In genomic region chr2:158666071-158666800, GRCm38 (mm10) we compare ENCODE assay signal across 8 mouse cellular contexts. TPM values are rescaled to one million over a fixed set of nuclear protein-coding genes. Genes with fewer than 3 reads are reported as not detected.
DNase-seq lines count a peak whose midpoint lies in the region; ATAC-seq and TF ChIP-seq lines count a peak whose summit lies in the region.

No protein-coding gene starts in this region.

- peak; percentile 66 for TF ChIP-seq EP300 in CH12.LX (IDR thresholded peaks at IDR 0.05; ENCODE audit: low read length)

- H3K4me1 ChIP-seq in CH12.LX (ENCODE audit: control insufficient read depth in 1 of 2, insufficient read depth in 2 of 2) = peaks cover 11 to 35% of the 10 kb centered on the region in 2 experiments
- H3K4me1 ChIP-seq in hindbrain, embryonic 13.5 days (replicated peaks) = peaks cover 46% of the 10 kb centered on the region
- peaks cover 23% of the 10 kb centered on the region for H3K4me1 ChIP-seq in midbrain, embryonic 11.5 days (ENCODE audit: control insufficient read depth, insufficient read depth, low read length)

- peaks cover 42% of the 10 kb centered on the region for H3K79me2 ChIP-seq in CH12.LX (replicated peaks; ENCODE audit: control insufficient read depth, extremely low read depth, insufficient read depth, poor library complexity, severe bottlenecking)

- in situ Hi-C loops in CH12.LX (cut with MboI; ENCODE audit: low pct_ligation_motif_present, low pct_unique_long_range_greater_than_20kb, low sequenced_read_pairs) = loop anchor here (5.0 to 10.0 kb wide), 2 partner anchors 49 to 66 kb away; no protein-coding TSS in a partner anchor

- H3K27me3 ChIP-seq in CH12.LX (replicated peaks) = no peaks in the 10 kb centered on the region
- peaks cover 45% of the 10 kb centered on the region for H3K27me3 ChIP-seq in hindbrain, embryonic 13.5 days
- H3K27me3 ChIP-seq in midbrain, embryonic 11.5 days (ENCODE audit: control insufficient read depth, insufficient read depth, low read length) = peaks cover 21% of the 10 kb centered on the region

- H3K4me2 ChIP-seq in CH12.LX (ENCODE audit: insufficient read depth, low read depth, poor library complexity, severe bottlenecking) = peak overlapping the region; percentile 58; the same call in 1 of the 2 replicates
- peak overlapping the region; percentile 99 for H3K4me2 ChIP-seq in hindbrain, embryonic 13.5 days
- no peak overlapping the region for H3K4me2 ChIP-seq in midbrain, embryonic 11.5 days

- H3K9me3 ChIP-seq in CH12.LX (replicated peaks; ENCODE audit: low read length) = peaks cover 2% of the 10 kb centered on the region
- H3K9me3 ChIP-seq in hindbrain, embryonic 13.5 days = no peaks in the 10 kb centered on the region
- no peaks in the 10 kb centered on the region for H3K9me3 ChIP-seq in midbrain, embryonic 11.5 days (ENCODE audit: control insufficient read depth, low read length)

- 38% methylated on average over 13 of the region's 13 CpGs for WGBS in hindbrain, embryonic 13.5 days
- WGBS in midbrain, embryonic 11.5 days = 21% methylated on average over 13 of the region's 13 CpGs

- peak overlapping the region; percentile 40 to 97 (median 85) for H3K4me3 ChIP-seq in CH12.LX (replicated peaks in 1 of 3; ENCODE audit: low read depth in 2 of 3, low read length in 2 of 3, poor library complexity in 1 of 3)
- H3K4me3 ChIP-seq in hindbrain, embryonic 13.5 days = no peak overlapping the region
- H3K4me3 ChIP-seq in midbrain, embryonic 11.5 days (ENCODE audit: low read depth, low read length) = no peak overlapping the region; the same call in 1 of the 2 replicates

- peak overlapping the region; percentile 83 for H3K27ac ChIP-seq in CH12.LX (ENCODE audit: insufficient read depth, low read depth)
- H3K27ac ChIP-seq in hindbrain, embryonic 13.5 days = peak overlapping the region; percentile 79
- H3K27ac ChIP-seq in midbrain, embryonic 11.5 days (ENCODE audit: low read depth, low read length) = peak overlapping the region; percentile 8; the same call in 1 of the 2 replicates

- peak; percentile 24 for DNase-seq in embryo, embryonic 10 days (ENCODE audit: low spot score)
- DNase-seq in embryo, embryonic 9.5 days (ENCODE audit: extremely low spot score) = no peak
- peak; percentile 94 for DNase-seq in CH12.LX (ENCODE audit: extremely low read depth)
- peak; percentile 90 for DNase-seq in midbrain, embryonic 11.5 days (ENCODE audit: low spot score, missing footprints)
- peak; percentile 63 for DNase-seq in thymus, postnatal 4 days
- DNase-seq in cerebellum, adult 8-10 months = no peak
- DNase-seq in urinary bladder, postnatal 4 days (ENCODE audit: low spot score in 2 of 2) = no peak

- TF ChIP-seq POLR2A in CH12.LX (IDR thresholded peaks at IDR 0.05; ENCODE audit: low read depth, low read length) = no peak

- dilution Hi-C loops in CH12.LX (cut with MboI; ENCODE audit: extremely low pct_ligation_motif_present, extremely low pct_unique_long_range_greater_than_20kb, low sequenced_read_pairs) = no loop called here

- no peak for TF ChIP-seq RAD21 in CH12.LX (IDR thresholded peaks at IDR 0.05; ENCODE audit: low read depth, low read length)

- TF ChIP-seq CTCF in CH12.LX (conservative IDR thresholded peaks at IDR 0.05 in 1 of 2, IDR thresholded peaks at IDR 0.05 in 1 of 2; ENCODE audit: low read depth in 2 of 2, low read length in 2 of 2) = no peak

- ATAC-seq in hindbrain, embryonic 13.5 days (ENCODE audit: low FRiP score) = no peak
- peak; percentile 9 for ATAC-seq in midbrain, embryonic 11.5 days (ENCODE audit: low FRiP score)

- peak overlapping the region; percentile 17; the same call in 1 of the 2 replicates for H3K9ac ChIP-seq in CH12.LX (ENCODE audit: insufficient read depth, low read depth)
- H3K9ac ChIP-seq in hindbrain, embryonic 13.5 days = no peak overlapping the region
- no peak overlapping the region for H3K9ac ChIP-seq in midbrain, embryonic 11.5 days (ENCODE audit: low read length)

- H3K36me3 ChIP-seq in CH12.LX (replicated peaks in 1 of 2; ENCODE audit: control insufficient read depth in 1 of 2, insufficient read depth in 1 of 2, low read length in 1 of 2) = peaks cover 0 to 32% of the 10 kb centered on the region in 2 experiments
- H3K36me3 ChIP-seq in hindbrain, embryonic 13.5 days = no peaks in the 10 kb centered on the region
- no peaks in the 10 kb centered on the region for H3K36me3 ChIP-seq in midbrain, embryonic 11.5 days (ENCODE audit: control insufficient read depth, insufficient read depth, low read length)

TF ChIP-seq in CH12.LX, 34 proteins besides CTCF, POLR2A, EP300 and RAD21:
- TF ChIP-seq TBP (conservative IDR thresholded peaks at IDR 0.05; ENCODE audit: low read depth, low read length) (peak; percentile 28; the same call in 1 of the 2 replicates), MAX (IDR thresholded peaks at IDR 0.05; ENCODE audit: low read length) (no peak), CHD1 (IDR thresholded peaks at IDR 0.05; ENCODE audit: low read depth, low read length) (no peak), E2F4 (IDR thresholded peaks at IDR 0.05; ENCODE audit: insufficient replicate concordance, low read depth, low read length) (no peak), MEF2A (IDR thresholded peaks at IDR 0.05; ENCODE audit: borderline replicate concordance, low read depth, low read length) (no peak; the same call in 1 of the 2 replicates), KAT2A (IDR thresholded peaks at IDR 0.05; ENCODE audit: insufficient replicate concordance, low read length) (no peak), RCOR1 (conservative IDR thresholded peaks at IDR 0.05; ENCODE audit: low read depth, low read length) (no peak), ETS1 (conservative IDR thresholded peaks at IDR 0.05; ENCODE audit: low read depth, low read length) (peak; percentile 100), USF1 (IDR thresholded peaks at IDR 0.05; ENCODE audit: low read depth, low read length) (no peak), JUND (conservative IDR thresholded peaks at IDR 0.05; ENCODE audit: low read depth, low read length) (no peak), ZKSCAN1 (IDR thresholded peaks at IDR 0.05; ENCODE audit: borderline replicate concordance, low read depth, low read length) (no peak), ZMIZ1 (IDR thresholded peaks at IDR 0.05; ENCODE audit: low read depth, low read length) (no peak), IRF4 (IDR thresholded peaks at IDR 0.05; ENCODE audit: low read depth, low read length) (peak; percentile 52; the same call in 1 of the 2 replicates), JUN (IDR thresholded peaks at IDR 0.05; ENCODE audit: insufficient read depth, low read depth, low read length) (peak; percentile 29; the same call in 1 of the 2 replicates), BHLHE40 (IDR thresholded peaks at IDR 0.05; ENCODE audit: low read depth, low read length) (peak; percentile 81), HCFC1 (IDR thresholded peaks at IDR 0.05; ENCODE audit: low read depth, low read length) (no peak; the same call in 1 of the 2 replicates), SIN3A (IDR thresholded peaks at IDR 0.05; ENCODE audit: low read length) (peak; percentile 94), TCF12 (IDR thresholded peaks at IDR 0.05; ENCODE audit: low read depth, low read length) (peak; percentile 80; the same call in 1 of the 2 replicates), ELF1 (IDR thresholded peaks at IDR 0.05; ENCODE audit: low read depth, low read length) (peak; percentile 79), ZNF384 (IDR thresholded peaks at IDR 0.05; ENCODE audit: low read depth, low read length) (no peak)

RNA-seq across cellular contexts. Expression of gene Ppp1r16b, which starts 1.0 kb away (rescaled TPM):
- 49.3 and 52.0 TPM in 2 replicates for total RNA-seq in CH12.LX (2012; rRNA removed)
- 28.9 and 37.7 TPM in 2 replicates for total RNA-seq in CH12.LX (2014; rRNA removed)
- polyA plus RNA-seq in CH12.LX (2012; ENCODE audit: insufficient read length, low read depth) = 49.4 and 55.7 TPM in 2 replicates
- polyA plus RNA-seq in hindbrain, embryonic 13.5 days (2015; fragmentation: Nextera tagmentation; extraction: Ambion mirVana) = 8.0 and 8.5 TPM in 2 replicates
- 3.2 and 3.3 TPM in 2 replicates for polyA plus RNA-seq in midbrain, embryonic 11.5 days (2014; fragmentation: Nextera tagmentation; extraction: Ambion mirVana)

RNA-seq across cellular contexts. Expression of gene Actr5, which starts 41.5 kb away (rescaled TPM):
- 20.3 and 24.0 TPM in 2 replicates for total RNA-seq in CH12.LX (2012; rRNA removed)
- total RNA-seq in CH12.LX (2014; rRNA removed) = 13.9 and 14.4 TPM in 2 replicates
- 14.6 and 19.8 TPM in 2 replicates for polyA plus RNA-seq in CH12.LX (2012; ENCODE audit: insufficient read length, low read depth)
- polyA plus RNA-seq in hindbrain, embryonic 13.5 days (2015; fragmentation: Nextera tagmentation; extraction: Ambion mirVana) = 12.4 and 12.6 TPM in 2 replicates
- 15.3 and 16.0 TPM in 2 replicates for polyA plus RNA-seq in midbrain, embryonic 11.5 days (2014; fragmentation: Nextera tagmentation; extraction: Ambion mirVana)

RNA-seq across cellular contexts. Expression of gene Slc32a1, which starts 55.7 kb away (rescaled TPM):
- total RNA-seq in CH12.LX (2012; rRNA removed) = not detected in 2 replicates
- not detected in 2 replicates for total RNA-seq in CH12.LX (2014; rRNA removed)
- polyA plus RNA-seq in CH12.LX (2012; ENCODE audit: insufficient read length, low read depth) = not detected in 2 replicates
- polyA plus RNA-seq in hindbrain, embryonic 13.5 days (2015; fragmentation: Nextera tagmentation; extraction: Ambion mirVana) = 6.6 and 8.1 TPM in 2 replicates
- polyA plus RNA-seq in midbrain, embryonic 11.5 days (2014; fragmentation: Nextera tagmentation; extraction: Ambion mirVana) = 1.9 and 2.3 TPM in 2 replicates

Comparison
In these comparisons a context has a peak if more than half of its experiments do, and no peak if none do; other contexts are left out.
1. DNase-seq: peak in embryo, embryonic 10 days (single experiment), CH12.LX (single experiment), midbrain, embryonic 11.5 days (single experiment) and thymus, postnatal 4 days (single experiment); none in embryo, embryonic 9.5 days (single experiment), cerebellum, adult 8-10 months (single experiment) and urinary bladder, postnatal 4 days (0 of 2).
2. H3K27ac ChIP-seq: peak in every context shown above with its lines; median percentile 83 in CH12.LX; 79 in hindbrain, embryonic 13.5 days; 8 in midbrain, embryonic 11.5 days.
3. H3K4me3 ChIP-seq: peak in CH12.LX (3 of 3); none in hindbrain, embryonic 13.5 days (single experiment) and midbrain, embryonic 11.5 days (single experiment).